Mouse (Mus musculus) hindbrain, embryonic 12.5 days (tissue): ENCODE results near the gene Ctcf. TPM values are rescaled to one million over a fixed set of nuclear protein-coding genes. Genes with fewer than 3 reads are reported as not detected.
A peak's percentile ranks its signal among the peaks of the same experiment; 100 is the strongest.

Experiments
- microRNA counts: library from miRNA; unstranded; fragments of <30 nt; microRNA quantifications from one replicate; lab custom pipeline; 2017
- microRNA-seq: library from miRNA; unstranded; fragments of <30 nt; microRNA quantifications from one replicate; pipeline ENCODE4, GENCODE M21; 2017
- polyA plus RNA-seq: library from polyadenylated mRNA; unstranded; fragments of >200 nt; fragmentation: Nextera tagmentation; extraction: Ambion mirVana; gene quantifications from 2 replicates; pipeline ENCODE4 v1.2.1, GENCODE M21; 2016

The Ctcf gene
- polyA plus RNA-seq, 1 experiment from 2014 or later = 139 TPM

MicroRNA genes within 50 kb of the gene (microRNA counts, 519-probe panel; counts per million panel counts)
- microRNA mmu-miR-1966 (lab: Ali Mortazavi, UCI) = 3,178 counts per million, percentile 71 among the panel's probes with 10 or more counts

Small RNAs within 50 kb of the gene (microRNA-seq; reads per million reads assigned to microRNA genes)
- gene Mir1966 = not detected

Other genes with a start within 250 kb of the Ctcf start
- 0.08 TPM in 1 of 2 replicates, not detected in the other for gene Kctd19, start 223.1 kb upstream of the Ctcf start, polyA plus RNA-seq
- 2.1 and 3.1 TPM in 2 replicates for gene Lrrc36, start 223.0 kb upstream of the Ctcf start, polyA plus RNA-seq
- gene Tppp3, start 165.0 kb upstream of the Ctcf start, polyA plus RNA-seq = 162 and 186 TPM in 2 replicates
- gene Zdhhc1, start 139.7 kb upstream of the Ctcf start, polyA plus RNA-seq = 35.8 and 36.1 TPM in 2 replicates
- gene Hsd11b2, start 117.8 kb upstream of the Ctcf start, polyA plus RNA-seq = 24.2 and 24.7 TPM in 2 replicates
- gene Atp6v0d1, start 70.5 kb upstream of the Ctcf start, polyA plus RNA-seq = 117 and 127 TPM in 2 replicates
- gene Ripor1, start 31.3 kb upstream of the Ctcf start, polyA plus RNA-seq = 21.7 and 22.6 TPM in 2 replicates
- 1.3 TPM in 2 replicates for gene Agrp, start 825 bp downstream of the Ctcf start, polyA plus RNA-seq
- 9.7 and 11.8 TPM in 2 replicates for gene Carmil2, start 49.7 kb downstream of the Ctcf start, polyA plus RNA-seq
- 79.1 and 88.0 TPM in 2 replicates for gene Acd, start 64.5 kb downstream of the Ctcf start, polyA plus RNA-seq
- gene Pard6a, start 64.6 kb downstream of the Ctcf start, polyA plus RNA-seq = 29.5 and 29.7 TPM in 2 replicates
- 0.39 TPM in 1 of 2 replicates, not detected in the other for gene 4933405L10Rik, start 71.1 kb downstream of the Ctcf start, polyA plus RNA-seq
- 22.4 and 23.6 TPM in 2 replicates for gene Enkd1, start 71.6 kb downstream of the Ctcf start, polyA plus RNA-seq
- gene Gfod2, start 122.1 kb downstream of the Ctcf start, polyA plus RNA-seq = 63.8 and 68.1 TPM in 2 replicates
- gene Ranbp10, start 190.8 kb downstream of the Ctcf start, polyA plus RNA-seq = 12.8 and 14.6 TPM in 2 replicates
- gene Tsnaxip1, start 191.2 kb downstream of the Ctcf start, polyA plus RNA-seq = 0.84 and 1.5 TPM in 2 replicates
- gene Cenpt, start 216.7 kb downstream of the Ctcf start, polyA plus RNA-seq = 63.8 and 64.5 TPM in 2 replicates
- gene Thap11, start 218.6 kb downstream of the Ctcf start, polyA plus RNA-seq = 74.3 and 77.8 TPM in 2 replicates
- 241 and 248 TPM in 2 replicates for gene Nutf2, start 224.0 kb downstream of the Ctcf start, polyA plus RNA-seq
- gene Edc4, start 244.3 kb downstream of the Ctcf start, polyA plus RNA-seq = 69.3 and 72.1 TPM in 2 replicates